Mouse (Mus musculus) kidney, postnatal 25 days (tissue): ENCODE data around the gene Ppm1l.

ENCODE experiments used
- DNase-seq, 2 experiments: peaks; one replicate each; pipeline ENCODE4 v3.0.0; 2021; ENCODE audit warnings: mixed read lengths in 2 of 2

The Ppm1l gene

DNA sequence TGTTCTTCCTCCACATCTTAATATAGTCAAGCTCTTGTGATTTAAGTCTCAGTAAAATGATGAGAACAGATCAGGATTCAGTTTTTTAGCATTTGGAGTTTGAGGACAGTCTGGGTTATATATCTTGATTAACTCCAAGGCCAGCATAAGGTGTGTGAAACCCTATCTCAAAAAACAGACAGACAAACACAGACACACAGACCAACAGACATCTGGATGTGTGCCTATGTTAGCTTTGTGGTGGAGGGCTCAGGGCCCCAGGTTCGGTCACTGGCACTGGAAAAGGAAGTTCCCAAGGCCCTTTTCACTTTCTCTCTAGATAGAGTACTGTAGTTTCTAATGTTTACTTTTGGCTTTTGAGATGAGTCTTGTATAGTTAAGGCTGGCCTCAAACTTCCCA is 23.8 kb downstream of the Ppm1l start:
- no peak for DNase-seq

- DNase-seq: no peak
Measured at GRCm38 (mm10) chr3:69340971-69341370, 24.3 kb downstream of the Ppm1l start.

DNA sequence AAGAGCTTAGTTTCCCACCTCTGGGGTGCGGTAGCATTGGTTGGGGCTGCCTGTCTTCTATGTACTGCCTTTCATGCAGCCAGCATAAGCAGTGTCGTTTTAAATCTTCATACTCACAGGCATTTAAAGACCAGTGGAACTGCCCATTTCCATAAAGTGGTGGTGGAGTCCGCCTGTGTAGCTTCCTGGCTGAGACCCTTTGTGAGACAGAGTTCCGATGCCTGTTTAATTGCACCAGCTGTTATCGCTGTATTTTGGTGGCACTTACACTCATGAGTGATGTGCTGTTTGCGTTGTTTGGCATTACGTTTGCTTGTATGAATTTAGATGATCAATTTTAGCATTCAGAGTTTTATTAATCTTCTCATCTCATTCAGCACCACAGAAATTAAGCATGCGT is 24.9 kb downstream of the Ppm1l start:
- no peak for DNase-seq

DNA sequence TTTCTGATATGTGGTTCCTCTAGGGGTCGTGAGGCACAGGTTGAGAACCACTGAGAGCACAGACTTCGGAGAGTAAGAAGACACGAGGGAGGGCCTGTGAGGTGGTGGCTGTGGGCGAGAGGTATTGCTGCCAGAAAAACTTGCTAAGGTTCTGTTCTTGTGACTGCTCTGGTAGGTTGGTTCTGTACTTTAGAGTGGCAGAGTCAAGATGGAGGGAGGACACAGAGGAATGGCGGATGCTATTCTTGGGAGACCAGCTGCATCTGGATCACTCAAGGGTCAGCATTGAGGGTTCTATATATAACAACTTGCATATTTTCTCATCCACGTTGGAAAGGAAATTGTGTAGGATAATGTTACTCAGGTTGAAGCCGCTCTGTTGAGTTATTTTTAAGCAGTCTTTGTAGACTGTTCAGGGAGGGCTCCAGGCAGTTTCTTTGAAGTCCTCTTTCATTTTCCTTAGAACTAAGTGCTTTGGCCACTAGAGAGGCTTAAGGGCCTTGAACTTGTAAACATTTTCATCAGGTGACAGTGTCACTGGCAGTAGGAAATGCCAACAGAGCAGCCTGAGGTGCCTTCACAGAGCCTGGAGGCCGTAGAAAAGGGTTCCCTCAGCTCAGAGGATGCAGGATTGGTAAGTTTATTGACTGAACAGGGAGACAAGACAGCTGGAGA is 25.7 kb downstream of the Ppm1l start:
- no peak for DNase-seq

- DNase-seq: no peak
Measured at GRCm38 (mm10) chr3:69343124-69343523, 26.5 kb downstream of the Ppm1l start.

DNA sequence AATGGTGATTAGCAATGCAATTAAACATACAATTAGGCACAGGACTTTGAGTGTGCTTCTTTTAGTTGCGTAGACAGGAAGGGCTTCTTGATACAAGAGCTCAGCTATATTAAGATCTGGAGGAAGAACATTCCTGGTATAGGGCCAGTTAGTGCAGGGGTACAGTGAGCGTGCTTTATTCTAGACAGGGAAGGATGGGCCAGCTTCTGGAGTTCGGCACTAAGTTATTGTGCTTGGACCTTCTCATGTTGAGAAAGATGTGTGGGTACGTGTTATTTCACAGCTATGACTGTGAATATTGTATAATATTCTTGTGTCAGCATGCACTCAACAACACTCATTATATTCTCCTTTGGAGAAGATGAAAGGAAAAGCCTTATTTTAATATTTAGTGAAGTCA is 29.9 kb downstream of the Ppm1l start:
- no peak for DNase-seq

DNA sequence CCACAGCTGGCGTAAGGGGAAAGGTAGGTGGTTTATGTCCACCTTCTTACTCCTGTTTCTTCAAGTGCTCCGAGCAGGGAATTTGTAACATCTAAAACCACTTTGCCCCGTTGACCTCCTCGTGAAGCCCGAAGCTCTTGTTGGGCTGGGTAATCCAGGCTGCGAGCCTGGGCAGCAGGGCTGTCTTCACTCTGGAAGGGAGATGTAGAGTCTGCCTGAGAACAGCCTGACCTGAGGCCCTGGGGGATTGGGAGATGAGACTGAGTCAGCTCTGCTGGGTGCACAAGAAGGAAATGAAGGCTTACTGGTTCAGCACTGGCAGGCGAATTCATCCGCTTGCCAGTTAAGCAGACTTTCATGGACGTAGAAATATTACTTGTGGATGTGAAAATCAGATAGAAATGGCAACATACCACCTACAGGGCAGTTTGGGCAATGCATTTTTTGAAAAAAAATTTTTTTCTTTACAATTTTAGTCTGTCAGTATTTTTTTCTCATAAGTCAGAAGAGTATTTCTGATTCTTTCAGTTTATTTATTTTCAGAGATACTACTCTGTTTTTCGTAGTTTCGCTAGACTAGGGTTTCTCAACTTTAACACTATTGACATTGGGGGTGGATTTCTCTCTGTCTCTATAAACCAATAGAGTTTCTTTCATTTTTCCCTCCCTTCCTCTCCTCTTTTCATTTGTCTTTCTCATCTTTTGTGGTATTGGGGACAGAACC is 31.7 kb downstream of the Ppm1l start:
- DNase-seq: no peak

GRCm38 (mm10) chr3:69348921-69349237 is 32.2 kb downstream of the Ppm1l start:
- DNase-seq: no peak

- no peak for DNase-seq
Measured at GRCm38 (mm10) chr3:69349973-69350372, 33.3 kb downstream of the Ppm1l start.

DNA sequence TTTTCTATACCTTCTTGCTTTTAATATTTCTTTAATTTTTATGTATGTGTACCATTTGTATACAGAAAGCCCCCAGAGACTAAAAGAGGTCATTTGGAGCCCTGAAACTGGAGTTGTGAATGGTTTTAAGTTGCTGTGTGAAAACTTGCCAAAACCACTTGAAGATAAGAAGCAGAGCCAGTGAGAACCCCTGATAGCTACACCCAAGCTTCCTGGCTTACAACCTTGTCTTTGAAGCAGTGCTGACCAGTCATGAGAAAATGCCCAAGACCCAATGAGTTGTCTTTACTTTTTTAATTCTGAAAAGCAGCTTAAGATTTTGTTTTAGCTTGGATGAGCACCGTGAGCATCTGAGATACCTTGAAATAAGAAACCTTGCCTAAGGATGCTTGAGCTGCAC is 35.5 kb downstream of the Ppm1l start:
- DNase-seq: no peak

DNA sequence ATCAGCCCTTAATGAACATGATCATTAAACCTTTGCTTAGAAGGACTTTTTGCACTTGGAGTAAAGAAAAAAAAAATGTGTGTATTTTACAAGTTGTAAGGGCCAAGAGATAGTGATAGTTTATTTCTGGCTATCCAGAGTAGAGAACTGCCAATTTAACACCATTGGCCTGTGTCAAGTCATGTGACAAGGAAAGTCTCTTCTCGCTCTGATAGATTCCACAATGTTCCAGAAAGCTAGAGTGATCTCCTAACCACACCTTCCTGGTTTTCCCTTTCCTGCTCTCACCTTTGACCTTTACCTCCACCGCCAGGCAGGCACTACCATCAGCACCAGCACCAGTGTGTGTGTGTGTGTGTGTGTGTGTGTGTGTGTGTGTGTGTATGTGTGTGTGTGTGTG is 38.0 kb downstream of the Ppm1l start:
- DNase-seq: no peak

DNA sequence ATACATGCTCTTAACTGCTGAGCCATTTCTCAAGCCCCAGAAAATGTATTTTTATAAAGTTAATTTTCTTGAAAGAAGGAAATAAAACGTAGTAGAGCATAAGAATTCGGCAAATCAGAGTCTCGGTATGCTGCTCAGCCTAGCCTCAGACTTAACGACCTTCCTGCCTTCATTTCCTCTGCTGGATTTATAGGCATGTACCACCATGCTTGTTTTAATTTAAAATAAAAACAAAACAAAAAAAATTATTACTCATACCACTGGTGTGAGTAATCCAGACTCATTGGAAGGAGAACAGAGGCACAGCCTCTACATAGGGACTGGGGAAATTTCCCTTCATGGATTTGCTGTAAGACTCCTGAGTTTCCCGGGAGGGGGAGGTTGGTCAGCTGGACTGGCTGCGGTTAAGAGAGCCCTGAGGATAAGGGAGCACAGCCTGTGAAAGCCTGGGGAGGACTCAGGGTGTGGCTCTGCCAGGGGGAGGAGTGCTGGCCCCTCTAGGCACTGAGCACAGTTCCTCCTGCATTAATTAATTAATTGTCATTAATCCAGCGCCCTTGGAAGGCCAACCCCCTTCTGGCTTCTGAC is 39.5 kb downstream of the Ppm1l start:
- DNase-seq: no peak

- no peak for DNase-seq
Measured at GRCm38 (mm10) chr3:69356781-69357180, 40.1 kb downstream of the Ppm1l start.

GRCm38 (mm10) chr3:69357897-69358619 is 41.4 kb downstream of the Ppm1l start:
- DNase-seq: no peak

GRCm38 (mm10) chr3:69358620-69358964 is 41.9 kb downstream of the Ppm1l start:
- DNase-seq: no peak

DNA sequence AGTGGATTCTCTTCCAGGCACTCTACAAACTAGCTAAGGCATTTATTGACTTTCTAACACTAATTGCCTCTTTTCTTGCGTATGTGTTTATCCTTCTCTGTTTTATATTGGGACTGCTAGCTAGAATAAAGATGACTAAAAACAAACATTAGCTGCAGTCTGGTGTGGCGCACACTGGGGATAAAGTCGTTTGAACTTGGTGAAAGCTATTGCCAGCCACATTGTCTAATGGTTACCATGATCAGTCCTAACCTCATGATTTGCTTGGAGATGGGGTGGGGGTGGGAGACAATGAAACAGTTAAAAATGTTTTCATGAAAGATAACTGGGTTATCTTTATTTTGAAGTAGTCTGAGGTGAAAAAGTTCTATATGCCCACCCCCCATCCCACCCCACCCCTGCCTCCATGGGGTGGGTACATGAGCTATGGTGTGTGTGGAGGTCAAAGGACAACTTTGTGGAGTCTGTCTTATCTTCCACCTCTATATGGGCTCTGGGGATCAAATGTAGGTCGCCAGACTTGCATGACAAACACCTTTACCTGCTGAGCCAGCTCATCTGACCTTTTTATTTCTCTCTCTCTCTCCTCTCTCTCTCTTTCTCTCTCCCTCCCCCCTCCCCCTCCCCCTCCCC is 43.7 kb downstream of the Ppm1l start:
- no peak for DNase-seq

DNA sequence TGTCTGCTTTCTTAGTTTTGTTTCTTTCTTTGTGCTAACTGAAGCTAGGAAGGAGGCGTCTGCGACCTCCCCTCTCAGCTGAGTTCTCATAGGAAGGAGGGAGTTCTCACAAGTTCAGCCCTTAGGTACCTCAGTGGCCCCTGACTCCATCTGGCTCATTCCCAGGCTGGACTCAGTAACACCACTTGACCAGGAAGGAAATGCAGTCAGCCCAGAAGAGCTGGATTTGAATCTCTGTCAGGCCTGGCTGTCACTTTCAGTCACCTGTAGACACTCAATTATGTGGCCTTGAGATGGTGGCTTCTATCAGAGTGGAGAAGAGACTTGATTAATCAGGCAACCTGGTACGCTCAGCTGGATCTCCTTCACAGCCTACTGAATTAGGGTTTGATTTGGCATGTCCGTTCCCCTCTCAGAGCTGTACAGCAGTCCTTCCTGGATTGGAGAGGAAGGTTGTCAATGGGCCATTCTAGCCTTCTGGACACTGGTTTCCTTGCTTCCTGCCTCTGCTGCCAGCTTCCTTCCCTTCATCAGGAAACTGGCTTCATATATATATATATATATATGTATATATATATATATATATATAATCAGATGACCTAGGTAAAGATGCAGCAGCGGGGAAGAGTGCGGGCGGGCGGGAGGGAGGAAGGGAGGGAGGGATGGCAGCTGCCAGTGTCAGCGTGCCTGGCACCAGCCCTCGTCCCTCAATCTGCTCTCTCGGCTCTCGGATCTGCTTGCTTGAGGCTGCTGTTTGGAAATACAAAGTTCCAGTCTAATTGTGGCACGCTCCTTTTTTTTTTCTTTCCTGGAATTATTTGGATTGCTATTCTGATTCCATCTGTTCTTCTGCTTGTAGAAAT is 45.1 kb downstream of the Ppm1l start:
- no peak for DNase-seq

DNA sequence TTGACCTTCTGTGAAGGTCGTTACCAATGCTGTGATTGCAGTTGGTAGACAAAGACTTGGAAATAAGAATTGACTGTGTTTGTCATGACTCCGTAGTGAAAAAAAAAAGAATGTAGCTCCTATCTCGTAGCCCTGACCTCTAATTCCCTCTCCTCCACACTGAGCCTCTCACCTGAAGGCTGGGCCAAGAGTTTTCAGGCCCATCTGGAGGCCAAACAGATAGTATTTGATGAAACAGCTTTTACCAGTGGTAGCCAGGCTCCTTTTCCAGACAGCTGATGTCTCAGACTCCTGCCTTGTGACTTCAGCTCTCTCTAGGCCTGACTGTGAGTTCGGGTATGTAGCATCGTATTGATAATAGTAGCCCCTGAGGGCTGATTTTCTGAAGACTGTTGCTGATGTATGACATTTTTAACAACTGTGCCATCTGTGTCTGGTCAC is 45.7 kb downstream of the Ppm1l start:
- DNase-seq: no peak

- DNase-seq: no peak
Measured at GRCm38 (mm10) chr3:69362906-69363305, 46.2 kb downstream of the Ppm1l start.

DNA sequence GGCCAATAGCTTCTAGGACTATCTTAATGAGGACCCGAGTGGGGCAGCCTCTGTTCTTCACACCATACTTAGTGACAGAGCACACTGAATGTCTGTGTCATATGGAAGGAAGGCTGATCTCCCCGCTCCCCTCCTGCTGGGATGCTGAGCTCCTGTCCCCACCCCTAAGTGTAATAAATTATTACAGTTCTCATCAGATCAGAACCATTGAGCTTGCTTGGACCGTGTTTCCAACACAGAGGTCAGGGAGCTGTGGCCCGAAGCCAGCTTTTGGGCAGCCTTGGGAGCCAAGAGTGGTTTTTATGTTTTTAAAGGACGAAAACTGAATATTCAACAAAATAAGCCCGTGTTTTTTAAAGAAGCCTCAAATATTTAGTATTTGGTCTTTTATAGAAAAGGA is 47.5 kb downstream of the Ppm1l start:
- no peak for DNase-seq

DNA sequence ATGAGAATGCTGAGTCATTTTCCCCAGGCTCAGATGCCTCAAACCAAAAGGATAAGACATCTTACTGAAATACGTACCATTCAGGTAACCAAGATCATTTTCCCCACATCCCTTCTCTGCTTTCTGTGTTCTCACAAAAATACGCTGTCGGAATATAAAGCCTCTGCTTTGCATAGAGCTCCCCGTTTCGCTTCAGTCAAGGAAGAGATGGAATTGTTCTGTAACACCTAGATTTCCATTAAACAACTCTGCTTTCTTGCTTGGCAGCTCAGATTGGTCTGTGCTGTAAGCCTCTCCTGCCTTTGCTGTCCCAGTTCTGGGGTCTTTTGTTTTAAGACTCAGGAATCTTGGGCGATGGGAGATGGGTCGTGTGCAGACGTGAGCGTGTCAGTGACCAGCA is 51.3 kb downstream of the Ppm1l start:
- DNase-seq: no peak

DNA sequence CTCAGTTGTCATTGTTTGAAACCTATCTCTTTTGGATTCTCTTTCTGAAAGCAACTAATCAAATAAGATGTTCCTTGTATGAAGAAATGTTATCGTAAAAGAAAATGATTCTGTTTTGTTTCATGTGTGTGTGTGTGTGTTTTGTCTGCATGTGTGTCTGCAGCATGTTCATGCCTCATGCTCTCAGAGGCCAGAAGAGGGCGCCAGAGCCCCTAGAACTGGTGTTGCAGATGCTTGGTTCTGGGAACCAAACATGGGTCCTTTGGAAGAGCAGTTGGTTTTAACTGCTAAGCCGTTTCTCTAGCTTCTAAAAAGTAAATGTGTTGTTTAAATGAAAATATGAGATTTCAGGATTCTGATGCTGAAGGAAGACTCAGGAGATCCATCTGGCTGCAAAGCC is 56.1 kb downstream of the Ppm1l start:
- no peak for DNase-seq
